Mouse (Mus musculus): ENCODE results near the gene Igf2bp1. TPM values are rescaled to one million over a fixed set of nuclear protein-coding genes. Genes with fewer than 3 reads are reported as not detected.

The Igf2bp1 gene
- total RNA-seq (2021) = under 1 TPM in 1 of 2 experiments, not detected in 1; 0.12 TPM

DNA sequence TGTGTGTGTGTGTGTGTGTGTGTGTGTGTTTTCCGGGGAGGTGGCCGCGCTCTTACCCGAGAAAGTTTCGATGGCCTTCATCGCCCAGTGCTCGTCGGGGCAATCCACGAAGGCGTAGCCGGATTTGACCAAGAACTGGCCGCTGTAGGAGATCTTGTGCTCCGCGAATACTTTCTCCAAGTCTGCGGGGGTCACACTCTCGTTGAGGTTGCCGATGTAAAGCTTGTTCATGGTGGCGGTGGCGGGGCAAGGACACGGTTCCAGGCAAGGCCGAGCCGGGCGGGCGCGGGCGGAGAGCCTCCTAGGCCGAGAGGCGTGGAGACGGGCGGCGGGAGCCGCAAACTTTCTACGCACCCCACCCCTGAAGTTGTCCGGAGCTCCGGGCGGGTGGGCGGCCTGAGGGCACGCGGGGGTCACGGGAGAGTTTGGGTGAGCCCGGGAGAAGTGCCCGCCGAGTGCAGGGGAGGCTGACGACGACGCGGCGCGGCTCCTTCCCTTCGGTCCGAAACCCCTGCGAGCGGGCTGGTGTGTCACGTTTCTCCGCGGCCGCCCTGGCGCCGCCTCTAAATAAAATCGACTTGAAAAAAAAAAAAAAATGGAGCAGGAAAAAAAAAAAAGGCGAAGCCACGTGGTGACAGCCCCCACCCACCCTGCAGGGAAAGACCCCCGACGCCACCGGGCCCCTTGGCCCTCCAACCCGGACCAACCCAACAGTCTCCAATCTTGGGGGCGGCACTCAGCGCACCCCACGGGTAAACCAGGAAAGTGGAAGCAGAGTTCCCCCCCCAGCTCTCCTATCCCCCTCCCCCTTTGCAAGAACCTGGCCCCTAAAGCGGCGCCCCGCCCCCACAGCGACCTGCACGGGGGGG lies at the start of gene Igf2bp1:
Gene Igf2bp1, minus strand, starts transcription at position 538 of the 869 bp plus-strand sequence.
- DNase-seq (ENCODE audit: extremely low spot score in 1 of 2, low spot score in 1 of 2) = no peak

DNA sequence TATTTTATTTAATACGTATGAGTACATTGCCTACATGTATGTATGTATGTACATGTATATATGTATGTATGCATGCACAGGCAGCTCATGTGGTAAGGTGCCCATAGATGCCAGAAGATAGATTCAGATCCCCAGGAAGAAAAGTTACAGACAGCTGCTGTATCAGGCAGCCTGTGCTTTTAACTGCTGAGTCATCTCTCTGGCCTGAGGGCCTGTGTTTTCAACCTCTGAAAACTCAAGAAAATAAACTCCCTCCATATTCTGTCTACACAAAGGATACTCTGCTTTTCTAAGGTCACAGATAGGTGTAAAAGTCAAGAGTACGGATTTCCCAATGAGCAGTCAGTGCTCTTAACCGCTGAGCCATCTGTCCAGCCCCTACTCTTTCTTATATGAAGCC lies 45.1 kb upstream of the Igf2bp1 start:
- DNase-seq (ENCODE audit: extremely low spot score in 1 of 2, low spot score in 1 of 2) = no peak

DNA sequence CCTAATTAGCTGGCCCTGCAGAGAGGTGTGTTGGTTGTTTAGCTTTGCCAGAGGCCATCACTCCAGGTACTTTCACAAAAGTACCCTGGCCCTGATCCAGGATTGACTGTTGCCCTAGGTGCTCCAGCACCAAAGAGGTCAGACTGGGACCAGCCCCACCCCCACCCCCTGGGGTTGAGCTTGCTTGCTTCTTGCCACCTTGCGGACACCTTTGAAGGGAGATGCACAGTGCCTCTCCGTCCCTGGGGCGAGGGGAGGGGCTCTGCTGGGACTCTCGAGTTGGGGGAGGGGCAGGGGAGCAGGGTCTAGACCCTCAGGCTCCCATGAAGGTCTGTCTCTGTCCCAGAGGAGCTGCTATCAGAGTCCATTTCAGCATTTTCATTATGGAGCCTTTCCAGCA lies 44.2 kb upstream of the Igf2bp1 start:
- DNase-seq (ENCODE audit: extremely low spot score in 1 of 2, low spot score in 1 of 2) = no peak

DNA sequence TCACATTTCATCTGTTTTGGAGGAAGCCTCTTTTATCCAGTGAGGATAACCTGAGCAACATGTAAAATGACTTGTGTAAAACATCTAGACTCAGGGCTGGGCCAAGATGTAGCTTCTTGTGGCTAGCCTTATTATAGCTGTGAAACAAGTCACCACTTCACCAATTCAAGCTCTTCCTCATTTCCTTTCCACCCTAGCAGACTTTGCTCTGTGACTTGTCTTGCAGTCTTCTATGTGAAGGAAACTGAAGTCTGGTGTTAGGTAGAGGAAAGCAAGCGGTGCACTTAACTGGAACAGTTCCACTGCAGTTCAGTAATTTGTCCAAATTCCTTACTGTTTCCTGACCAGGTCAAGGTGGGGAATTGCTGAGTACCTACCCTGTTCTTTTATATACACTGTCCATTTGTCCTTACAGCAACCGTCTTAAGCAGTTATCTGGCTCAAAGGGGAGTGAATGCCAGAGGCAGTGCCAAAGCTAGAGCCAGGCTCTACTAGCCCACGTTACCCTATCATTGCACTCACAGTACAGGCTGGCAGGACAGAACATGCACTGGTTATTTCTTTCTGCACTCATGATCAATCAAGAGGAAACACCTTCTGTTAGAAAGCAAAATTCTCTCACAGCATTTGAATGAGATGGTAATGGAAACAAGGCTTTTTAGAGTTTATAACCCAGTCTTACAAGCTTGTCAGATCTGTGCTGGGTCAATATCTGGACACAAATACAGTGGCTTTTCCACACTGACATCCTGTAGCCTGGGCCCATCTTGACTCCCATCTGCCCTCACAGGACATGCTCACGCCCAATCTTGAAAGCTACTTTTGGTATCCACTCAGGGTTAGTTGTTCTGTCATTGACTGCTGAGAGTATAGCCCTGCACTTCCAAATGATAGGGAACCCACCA lies 42.0 kb upstream of the Igf2bp1 start:
- DNase-seq (ENCODE audit: extremely low spot score in 1 of 2, low spot score in 1 of 2) = no peak

DNA sequence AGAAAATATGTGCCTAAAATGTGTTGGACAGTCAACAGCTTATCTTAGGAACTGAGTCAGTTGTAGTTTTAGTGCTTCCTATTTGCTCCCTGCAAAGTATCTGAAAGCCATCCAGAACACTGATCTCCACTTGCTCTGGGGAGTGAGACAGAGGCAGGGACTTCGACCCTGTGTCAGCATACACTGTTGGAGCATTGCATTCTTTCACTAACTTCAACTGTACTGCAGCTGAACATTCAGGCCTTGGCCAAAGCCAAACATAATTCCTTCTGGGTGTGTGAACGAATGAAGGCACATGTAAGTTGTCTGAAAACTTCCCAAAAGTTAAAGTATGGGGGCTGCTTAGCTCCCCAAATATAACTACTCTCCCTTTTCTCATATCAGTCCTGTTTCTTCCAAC lies 41.1 kb upstream of the Igf2bp1 start:
- DNase-seq (ENCODE audit: extremely low spot score in 1 of 2, low spot score in 1 of 2) = no peak

DNA sequence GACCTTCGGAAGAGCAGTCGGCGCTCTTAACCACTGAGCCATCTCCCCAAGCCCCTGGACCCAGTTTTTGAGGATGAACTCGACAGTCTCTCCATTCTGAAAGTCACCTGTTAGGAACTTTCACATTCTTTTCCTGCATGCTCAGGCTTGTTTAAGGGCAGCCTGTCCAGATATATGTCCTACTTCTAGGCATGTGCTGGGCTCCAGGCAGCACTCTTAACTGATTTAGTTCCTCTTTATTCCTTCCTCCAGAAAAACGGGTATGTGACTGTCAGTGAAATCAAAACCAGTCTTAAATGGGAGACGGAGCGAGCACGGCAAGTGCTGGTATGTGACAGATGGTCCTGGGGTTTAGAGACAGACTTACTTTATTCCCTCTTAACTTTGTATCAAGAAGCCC lies 40.3 kb upstream of the Igf2bp1 start:
- DNase-seq (ENCODE audit: extremely low spot score in 1 of 2, low spot score in 1 of 2) = no peak

DNA sequence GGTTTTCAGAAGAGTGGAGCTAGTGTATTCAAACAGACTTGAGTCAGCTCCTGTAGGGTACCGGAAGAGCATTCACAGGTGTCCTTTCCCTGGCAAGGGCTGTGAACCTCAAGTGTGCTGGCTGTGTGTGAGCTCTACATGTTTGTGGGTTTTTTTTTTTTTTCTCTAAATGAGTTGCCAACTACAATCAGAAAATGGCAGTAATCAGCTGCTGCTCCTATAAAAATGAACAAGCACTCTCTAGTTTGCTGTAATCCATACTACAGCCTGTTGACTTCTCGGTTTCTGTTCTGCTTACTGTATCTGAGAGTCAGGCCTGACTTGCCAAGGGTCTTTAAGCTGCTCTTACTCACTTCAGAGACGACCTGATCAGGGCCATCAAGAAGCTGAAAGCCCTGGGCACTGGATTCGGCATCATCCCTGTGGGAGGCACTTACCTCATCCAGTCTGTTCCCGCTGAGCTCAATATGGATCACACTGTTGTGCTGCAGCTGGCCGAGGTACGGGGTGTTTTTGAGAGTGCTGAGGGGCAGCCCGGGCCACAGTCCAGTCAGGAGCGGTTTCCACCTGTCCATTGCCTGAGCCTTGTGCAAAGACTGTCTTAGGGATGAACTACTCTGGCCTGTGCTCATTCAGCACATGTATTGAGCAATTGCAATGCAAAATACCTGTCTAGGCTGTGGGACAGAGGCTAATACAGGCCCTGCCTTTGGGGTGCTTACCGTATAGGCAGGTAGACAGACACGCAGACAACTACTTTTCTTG lies 39.2 kb upstream of the Igf2bp1 start:
- no peak for DNase-seq (ENCODE audit: extremely low spot score in 1 of 2, low spot score in 1 of 2)

DNA sequence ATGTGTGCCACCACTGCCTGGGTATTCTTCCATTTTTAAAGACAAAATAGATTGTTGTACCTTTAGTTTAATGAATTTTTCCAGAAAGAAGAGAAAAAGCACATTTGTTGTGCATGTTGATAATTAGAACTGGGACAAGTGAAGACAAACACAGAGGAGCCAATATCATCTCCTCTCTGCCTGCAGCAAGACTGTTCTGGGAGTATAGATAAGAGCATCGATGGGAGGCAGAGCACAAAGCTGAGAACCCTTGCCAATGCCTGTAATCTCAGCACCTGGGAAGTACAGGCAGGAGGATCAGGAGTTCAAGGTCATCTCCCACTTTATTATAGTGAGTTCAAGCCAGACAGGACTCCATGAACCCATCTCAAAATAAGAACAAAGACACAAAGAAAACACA lies 32.8 kb upstream of the Igf2bp1 start:
- DNase-seq (ENCODE audit: extremely low spot score in 1 of 2, low spot score in 1 of 2) = no peak

DNA sequence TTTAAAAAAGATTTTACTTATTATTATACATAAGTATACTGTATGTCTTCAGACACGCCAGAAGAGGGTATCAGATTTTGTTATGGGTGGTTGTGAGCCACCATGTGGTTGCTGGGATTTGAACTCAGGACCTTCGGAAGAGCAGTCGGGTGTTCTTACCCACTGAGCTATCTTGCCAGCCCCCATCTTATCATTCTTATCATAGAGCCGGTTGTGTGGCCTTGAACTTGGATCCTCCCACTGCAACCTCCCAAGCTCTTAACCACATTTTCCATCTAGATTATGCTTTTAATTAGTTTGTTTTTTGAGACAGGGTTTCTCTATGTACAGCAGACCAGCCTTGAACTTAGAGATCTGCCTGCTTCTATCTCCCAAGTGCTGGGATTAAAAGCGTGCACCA lies 31.8 kb upstream of the Igf2bp1 start:
- no peak for DNase-seq (ENCODE audit: extremely low spot score in 1 of 2, low spot score in 1 of 2)

DNA sequence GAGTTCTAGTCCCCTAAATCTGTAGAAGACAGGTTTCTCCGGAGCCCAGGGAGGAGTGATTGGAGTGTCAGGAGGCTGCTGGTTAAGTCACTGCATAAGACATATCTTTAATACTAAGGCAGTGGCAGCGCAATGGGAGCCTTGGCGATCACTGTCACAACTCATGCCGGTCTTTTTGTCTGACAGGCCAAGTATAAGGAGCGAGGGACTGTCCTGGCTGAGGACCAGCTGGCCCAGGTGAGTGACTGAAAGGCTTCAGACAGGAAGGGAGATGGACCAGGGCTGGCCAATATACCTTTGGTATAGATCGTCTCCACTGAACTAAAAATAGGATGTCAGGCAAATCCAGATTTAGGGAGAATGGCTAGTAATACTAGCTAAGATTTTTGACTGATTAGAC lies 29.4 kb upstream of the Igf2bp1 start:
- DNase-seq (ENCODE audit: extremely low spot score in 1 of 2, low spot score in 1 of 2) = no peak

DNA sequence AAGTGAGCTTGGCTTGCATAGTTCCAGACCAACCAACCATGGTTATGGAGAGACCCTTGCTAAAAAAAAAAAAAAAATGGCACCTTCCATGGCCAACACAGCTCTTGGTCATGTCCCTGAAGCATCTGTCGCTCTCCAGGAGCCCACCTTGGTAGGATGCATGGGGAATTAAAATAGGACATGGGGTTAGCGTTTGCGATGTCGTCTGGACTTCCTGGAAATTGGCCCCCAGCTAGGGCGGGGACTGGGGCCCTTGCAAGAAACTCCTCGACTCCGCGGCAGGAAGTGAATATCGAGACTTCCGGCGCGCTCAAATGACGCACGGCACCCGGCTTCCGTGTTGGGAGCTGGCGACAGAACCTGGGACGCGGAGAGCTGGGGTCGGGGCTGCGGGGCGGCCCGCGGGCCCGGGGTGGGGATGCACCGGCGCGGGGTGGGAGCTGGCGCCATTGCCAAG lies 28.9 kb upstream of the Igf2bp1 start, which contains the start of gene Snf8:
Gene Snf8, plus strand, starts transcription at position 290 of the 457 bp plus-strand sequence.
- DNase-seq (ENCODE audit: extremely low spot score in 1 of 2, low spot score in 1 of 2) = peak; percentile 96 to 97

DNA sequence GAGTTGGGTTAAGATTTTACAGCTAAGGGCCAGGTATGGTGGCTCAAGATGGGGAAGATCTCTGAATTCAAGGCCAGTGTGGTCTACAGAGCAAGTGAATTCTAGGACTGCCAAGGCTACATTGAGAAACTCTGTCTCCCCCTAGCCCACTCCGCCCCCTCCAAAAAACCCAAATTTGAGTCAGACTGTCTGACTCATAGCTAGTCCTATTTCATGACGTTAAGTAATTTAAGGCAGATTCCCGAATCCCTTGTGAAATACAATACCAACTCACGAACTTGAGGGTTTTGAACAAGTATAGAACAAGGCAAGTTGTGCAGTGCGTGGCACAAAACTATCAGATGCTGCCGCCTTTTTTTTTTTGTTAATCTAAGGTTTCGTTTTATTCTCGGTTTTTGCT lies 28.4 kb upstream of the Igf2bp1 start:
- no peak for DNase-seq (ENCODE audit: extremely low spot score in 1 of 2, low spot score in 1 of 2)

DNA sequence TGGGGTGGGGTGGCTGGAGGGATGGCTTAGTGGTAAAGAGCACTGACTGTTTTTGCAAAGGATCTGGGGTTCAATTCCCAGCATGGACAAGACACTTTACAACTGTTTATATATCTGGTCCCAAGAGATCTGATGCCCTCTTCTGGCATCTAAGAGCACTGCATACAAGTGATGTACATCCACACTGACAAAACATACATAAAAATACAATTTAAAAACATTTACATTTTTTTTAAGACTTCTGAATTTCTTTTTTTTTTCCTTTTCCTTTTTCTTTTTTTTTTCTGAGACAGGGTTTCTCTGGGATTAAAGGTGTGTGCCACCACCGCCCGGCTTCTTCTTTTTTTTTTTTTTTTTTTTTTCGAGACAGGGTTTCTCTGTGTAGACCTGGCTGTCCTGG lies 27.5 kb upstream of the Igf2bp1 start:
- no peak for DNase-seq (ENCODE audit: extremely low spot score in 1 of 2, low spot score in 1 of 2)

DNA sequence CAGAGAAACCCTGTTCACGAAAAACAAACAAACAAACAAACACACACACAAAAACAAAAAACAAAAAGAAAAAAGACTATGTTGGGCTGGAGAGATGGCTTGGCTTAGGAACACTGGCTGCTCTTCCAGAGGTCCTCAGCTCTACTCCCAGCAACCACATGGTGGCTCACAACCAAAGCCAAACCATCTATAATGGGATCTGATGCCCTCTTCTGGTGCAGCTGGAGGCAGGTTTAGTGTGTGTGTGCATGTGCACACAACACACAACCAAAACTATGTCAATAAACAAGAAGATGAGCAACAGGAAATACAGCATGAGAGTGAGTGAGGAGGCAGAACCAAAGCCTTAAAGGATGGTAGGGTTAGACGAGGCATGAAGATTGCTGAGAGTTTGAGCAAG lies 26.0 kb upstream of the Igf2bp1 start:
- DNase-seq (ENCODE audit: extremely low spot score in 1 of 2, low spot score in 1 of 2) = no peak

DNA sequence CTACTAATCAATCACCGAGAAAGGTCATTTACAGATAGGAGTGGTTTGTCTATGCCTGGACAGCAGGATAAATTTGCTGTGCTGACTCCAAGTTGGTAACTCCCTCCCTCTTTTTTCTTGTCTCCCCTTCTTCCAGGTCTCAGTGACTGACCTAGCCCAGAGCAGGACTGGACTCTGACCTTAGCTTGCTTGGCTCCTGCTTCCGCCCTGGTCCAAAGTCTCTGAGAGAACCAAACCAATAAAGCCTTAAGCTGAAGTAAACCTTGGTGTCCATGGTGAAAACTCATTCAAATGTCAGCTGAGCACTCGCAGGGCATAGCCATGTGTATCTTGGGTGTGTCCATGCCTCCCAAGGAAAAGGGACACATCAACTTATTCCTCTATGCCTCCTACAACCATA lies 24.8 kb upstream of the Igf2bp1 start:
- DNase-seq (ENCODE audit: extremely low spot score in 1 of 2, low spot score in 1 of 2) = no peak

DNA sequence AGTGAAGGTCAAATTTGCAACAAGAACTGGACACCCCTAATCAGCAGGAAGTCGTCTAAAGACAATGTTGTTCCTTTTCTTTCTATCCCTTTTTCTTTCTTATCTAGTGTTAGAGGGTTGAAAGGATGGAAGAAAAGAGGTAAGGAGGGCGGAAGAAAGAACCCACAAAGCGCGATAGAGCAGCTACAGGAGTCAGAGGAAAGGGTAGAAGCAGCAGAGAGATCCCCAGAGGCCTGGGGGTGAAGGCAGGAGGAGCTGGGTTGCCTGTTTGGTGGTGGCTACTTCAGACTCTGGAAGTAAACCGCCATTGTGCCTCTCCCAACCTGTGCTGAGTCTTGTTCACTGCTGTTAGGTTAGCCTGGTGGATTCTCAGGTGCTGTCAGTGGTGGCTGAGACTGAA lies 22.4 kb upstream of the Igf2bp1 start:
- DNase-seq (ENCODE audit: extremely low spot score in 1 of 2, low spot score in 1 of 2) = no peak

DNA sequence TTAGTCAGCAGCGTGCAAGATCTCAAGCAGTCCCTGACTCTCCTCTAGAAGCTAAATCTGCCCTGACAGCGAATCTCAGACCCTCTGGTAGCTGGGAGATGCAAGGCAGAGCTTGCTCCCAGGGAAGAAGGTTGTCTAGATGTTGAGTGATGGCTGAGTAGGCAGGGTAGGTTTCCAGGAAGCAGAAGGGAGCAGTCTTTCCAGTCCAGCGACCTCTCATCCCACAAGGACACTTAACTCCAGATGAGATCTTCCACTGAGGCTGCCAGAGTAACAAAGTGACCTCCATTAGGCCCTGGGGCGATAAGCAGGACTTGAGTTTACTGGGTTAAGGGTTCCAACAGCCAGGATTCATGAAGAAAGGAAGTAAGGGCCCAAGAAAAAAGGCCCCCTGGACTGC lies 14.9 kb upstream of the Igf2bp1 start:
- DNase-seq (ENCODE audit: extremely low spot score in 1 of 2, low spot score in 1 of 2) = no peak

DNA sequence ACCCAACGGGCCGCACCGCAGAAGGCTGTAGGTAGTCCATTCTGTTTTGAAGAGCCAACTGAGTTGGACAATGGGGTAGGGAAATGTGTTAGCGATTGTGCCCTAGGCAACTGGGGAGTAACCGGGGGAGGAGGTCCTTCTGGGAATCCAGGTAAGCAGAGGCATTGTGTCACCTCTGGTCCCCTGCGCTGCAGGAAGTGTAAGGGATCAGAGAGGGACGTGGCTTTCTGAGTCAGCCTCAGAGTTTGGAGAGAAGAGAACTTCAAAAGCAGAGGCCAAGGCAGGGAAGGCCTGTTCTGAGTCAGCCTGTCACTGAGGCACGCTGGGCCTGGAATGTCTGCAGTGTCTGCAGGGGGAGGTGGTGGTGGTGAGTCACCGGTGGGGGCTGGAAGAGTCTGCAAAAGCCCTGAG lies 12.2 kb upstream of the Igf2bp1 start:
- DNase-seq (ENCODE audit: extremely low spot score in 1 of 2, low spot score in 1 of 2) = no peak

DNA sequence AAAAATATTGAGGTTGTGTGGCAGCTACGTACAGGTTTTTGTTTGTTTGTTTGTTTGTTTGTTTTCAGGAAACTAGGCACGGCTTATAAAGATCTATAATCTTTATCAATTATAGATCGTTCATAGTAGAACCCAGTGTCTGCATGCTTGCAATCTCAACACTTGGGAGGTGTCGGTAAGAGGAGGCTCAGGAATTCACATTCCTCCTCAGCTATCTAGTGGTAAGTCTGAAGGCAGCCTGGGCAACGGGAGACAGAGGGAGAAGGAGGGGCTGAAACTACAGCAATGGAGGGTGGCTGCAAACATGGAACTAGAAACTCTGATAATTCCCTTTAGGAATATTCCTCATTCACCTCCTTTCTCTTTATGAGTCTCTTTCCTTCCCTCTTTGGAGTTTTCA lies 9.7 kb upstream of the Igf2bp1 start:
- no peak for DNase-seq (ENCODE audit: extremely low spot score in 1 of 2, low spot score in 1 of 2)

DNA sequence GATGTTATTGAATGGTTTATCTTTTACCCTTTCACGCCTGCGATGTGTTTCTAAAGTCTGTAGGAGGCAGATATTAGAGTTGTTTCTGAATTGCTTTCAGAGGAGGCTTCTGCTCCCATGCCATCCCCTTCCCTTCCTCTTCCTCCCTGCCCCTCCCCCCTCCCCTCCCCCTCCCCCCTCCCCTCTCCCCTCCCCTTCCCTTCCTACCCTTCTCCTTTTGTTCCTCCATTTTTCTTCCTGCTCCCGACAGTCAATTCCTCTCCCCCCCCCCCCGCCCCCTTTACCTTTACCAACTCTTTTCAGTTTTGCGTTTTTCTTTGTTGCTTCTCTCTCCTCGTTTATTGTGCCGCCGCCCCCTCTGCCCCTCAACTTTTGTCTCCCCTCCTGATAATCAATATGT lies 6.2 kb upstream of the Igf2bp1 start:
- no peak for DNase-seq (ENCODE audit: extremely low spot score in 1 of 2, low spot score in 1 of 2)

DNA sequence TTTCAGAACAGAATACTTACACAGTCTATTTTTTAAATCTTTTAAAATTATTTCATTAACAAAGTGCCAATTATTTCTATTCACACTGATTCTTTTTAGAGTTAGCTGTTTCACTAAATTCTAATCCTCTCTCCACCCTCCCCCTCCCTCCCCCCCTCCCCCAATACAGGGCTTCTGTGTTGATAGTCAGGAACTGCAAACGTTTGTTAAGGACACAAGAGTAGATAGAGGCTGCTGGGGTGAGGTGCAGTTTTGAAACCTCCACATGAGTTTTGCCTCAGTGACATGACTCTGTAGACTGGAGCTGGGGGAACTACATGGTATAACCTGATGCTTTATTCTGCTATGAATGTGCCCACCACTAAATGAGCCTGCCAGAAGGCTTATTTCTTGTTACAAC lies 3.1 kb upstream of the Igf2bp1 start:
- DNase-seq (ENCODE audit: extremely low spot score in 1 of 2, low spot score in 1 of 2) = no peak

Data from layer of hippocampus, postnatal 25 days (tissue).